Mouse (Mus musculus) stomach, postnatal 0 days (tissue): ENCODE measurements around the gene Gpat2.

Experiments
- CTCF ChIP-seq: IDR thresholded peaks from 2 replicates; pipeline ENCODE4 v1.5.1; 2016; ENCODE audit warnings: antibody characterized with exemption, low read depth, mild to moderate bottlenecking, moderate library complexity
- EP300 ChIP-seq: optimal IDR thresholded peaks from 2 replicates; pipeline ENCODE3; 2016; ENCODE audit warnings: antibody characterized with exemption

- TF ChIP-seq CTCF (peak; percentile 97), EP300 (no peak)
Measured at GRCm38 (mm10) chr2:127462314-127462713, 37.3 kb downstream of the Gpat2 start.
